In genomic region chr9:79823856-79824255, GRCm38 (mm10) we compare ENCODE assay signal across 14 mouse cellular contexts.
"Had no signal": no experiment of that assay in that cellular context is flagged by ENCODE, and none has a peak within 500 bp of the region (broad histone marks: within the 10 kb centered on the region; RNA-seq: fewer than 3 reads in every experiment).

No protein-coding gene starts in this region.

- H3K4me1 ChIP-seq: limb, embryonic 12.5 days; limb, embryonic 15.5 days had no signal

- H3K27me3 ChIP-seq: limb, embryonic 12.5 days; limb, embryonic 15.5 days had no signal

- H3K36me3 ChIP-seq: limb, embryonic 12.5 days; limb, embryonic 15.5 days had no signal

- H3K9ac ChIP-seq: limb, embryonic 12.5 days; limb, embryonic 15.5 days; liver, embryonic 14.5 days; liver, postnatal 0 days; lung, embryonic 14.5 days had no signal

- DNase-seq: kidney, adult 18-20 months; kidney, adult 9 months; kidney, postnatal 14 days; kidney, postnatal 4 days; liver, postnatal 0 days; lung, embryonic 14.5 days; thymus, adult 18-20 months; thymus, postnatal 36 days had no signal

- H3K27ac ChIP-seq: limb, embryonic 12.5 days; limb, embryonic 15.5 days; liver, embryonic 14.5 days; macrophage had no signal

- H3K9me3 ChIP-seq: limb, embryonic 12.5 days; limb, embryonic 15.5 days had no signal

- H3K4me2 ChIP-seq: limb, embryonic 12.5 days; limb, embryonic 15.5 days; liver, embryonic 11.5 days; lung, embryonic 14.5 days had no signal

- ATAC-seq: liver, postnatal 0 days; lung, postnatal 0 days had no signal

- H3K4me3 ChIP-seq: limb, embryonic 12.5 days; limb, embryonic 15.5 days had no signal
